In genomic region chr4:152328691-152329090, GRCm38 (mm10) we compare ENCODE assay signal across 10 mouse cellular contexts. TPM values are rescaled to one million over a fixed set of nuclear protein-coding genes. Genes with fewer than 3 reads are reported as not detected.
DNase-seq lines count a peak whose midpoint lies in the region; ATAC-seq and TF ChIP-seq lines count a peak whose summit lies in the region.
"Had no signal": no experiment of that assay in that cellular context is flagged by ENCODE, and none has a peak within 500 bp of the region (broad histone marks: within the 10 kb centered on the region; RNA-seq: fewer than 3 reads in every experiment).

No protein-coding gene starts in this region.

- DNase-seq in gastrocnemius, postnatal 10 days, result peak; percentile 50
- no peak for DNase-seq in gastrocnemius, adult 18-20 months (ENCODE audit: low spot score)
- DNase-seq in right cerebral cortex, postnatal 4 days, result peak; percentile 71
- DNase-seq in right cerebral cortex, postnatal 36 days (ENCODE audit: low spot score in 2 of 2), result no peak
- peak; percentile 26 to 53 for DNase-seq in natural killer cell, adult 2 months (ENCODE audit: low spot score in 2 of 2)
- no peak for DNase-seq in layer of hippocampus, adult 18-20 months (ENCODE audit: low spot score in 2 of 2)

- TF ChIP-seq POLR2A in cortical plate, adult 2 months (IDR thresholded peaks at IDR 0.05; ENCODE audit: extremely low read depth, insufficient read depth, low read length), result no peak

- no peak overlapping the region for H3K27ac ChIP-seq in cortical plate, adult 2 months (ENCODE audit: insufficient read depth, low read length)
- H3K27ac ChIP-seq: hindbrain, embryonic 15.5 days had no signal

- H3K4me3 ChIP-seq in cortical plate, adult 2 months (ENCODE audit: insufficient read depth, low read length), result no peak overlapping the region
- H3K4me3 ChIP-seq: hindbrain, embryonic 15.5 days had no signal

- TF ChIP-seq CTCF in cortical plate, adult 2 months (IDR thresholded peaks at IDR 0.05; ENCODE audit: extremely low read depth, insufficient read depth, low read length), result peak; percentile 29

- H3K4me1 ChIP-seq in cortical plate, adult 2 months (ENCODE audit: control insufficient read depth, insufficient read depth, low read length), result peaks cover 4% of the 10 kb centered on the region; the same call in 1 of the 2 replicates

- no peak for ATAC-seq in megakaryocyte-erythroid progenitor cell, adult 5-6 weeks (replicated peaks; ENCODE audit: low FRiP score, low TSS enrichment, poor library complexity, severe bottlenecking)

RNA-seq across cellular contexts. Expression of gene Rpl22, which starts 3.1 kb away (rescaled TPM):
- 100 to 1,000 TPM; 305 to 332 TPM for total RNA-seq in gastrocnemius, postnatal 10 days (2021)
- total RNA-seq in gastrocnemius, adult 18-20 months (2021), result 100 to 1,000 TPM; 249 to 251 TPM
- polyA plus RNA-seq in cortical plate, adult 2 months (2012; rRNA removed), result 201 and 216 TPM in 2 replicates
- 2,168 and 2,467 TPM in 2 replicates for total RNA-seq in megakaryocyte-erythroid progenitor cell, adult 5-6 weeks (2014; fragmentation: Nextera tagmentation)
- 3,890 and 4,556 TPM in 2 replicates for total RNA-seq in megakaryocyte-erythroid progenitor cell, adult 5-6 weeks (2017)
- total RNA-seq in layer of hippocampus, adult 18-20 months (2021), result 100 to 1,000 TPM; 204 to 205 TPM

RNA-seq across cellular contexts. Expression of gene Chd5, which starts 9.8 kb away (rescaled TPM):
- under 1 TPM; 0.36 to 0.56 TPM for total RNA-seq in gastrocnemius, postnatal 10 days (2021)
- total RNA-seq in gastrocnemius, adult 18-20 months (2021), result under 1 TPM in 1 of 2 experiments, not detected in 1; 0.12 TPM
- 67.5 and 75.5 TPM in 2 replicates for polyA plus RNA-seq in cortical plate, adult 2 months (2012; rRNA removed)
- 0.10 TPM in 1 of 2 replicates, not detected in the other for total RNA-seq in megakaryocyte-erythroid progenitor cell, adult 5-6 weeks (2014; fragmentation: Nextera tagmentation)
- 0.04 TPM in 1 of 2 replicates, not detected in the other for total RNA-seq in megakaryocyte-erythroid progenitor cell, adult 5-6 weeks (2017)
- total RNA-seq in layer of hippocampus, adult 18-20 months (2021), result 100 to 1,000 TPM; 129 to 131 TPM

RNA-seq across cellular contexts. Expression of gene Rnf207, which starts 9.9 kb away (rescaled TPM):
- under 1 TPM in 1 of 2 experiments, not detected in 1; 0.40 TPM for total RNA-seq in gastrocnemius, postnatal 10 days (2021)
- total RNA-seq in gastrocnemius, adult 18-20 months (2021), result not detected
- 22.2 and 25.0 TPM in 2 replicates for polyA plus RNA-seq in cortical plate, adult 2 months (2012; rRNA removed)
- not detected in 2 replicates for total RNA-seq in megakaryocyte-erythroid progenitor cell, adult 5-6 weeks (2014; fragmentation: Nextera tagmentation)
- 0.38 TPM in 1 of 2 replicates, not detected in the other for total RNA-seq in megakaryocyte-erythroid progenitor cell, adult 5-6 weeks (2017)
- 10 to 100 TPM in 1 of 2 experiments, 1 to 10 TPM in 1; 8.1 to 10.2 TPM for total RNA-seq in layer of hippocampus, adult 18-20 months (2021)

RNA-seq across cellular contexts. Expression of gene Icmt, which starts 31.7 kb away (rescaled TPM):
- 10 to 100 TPM; 17.3 to 19.1 TPM for total RNA-seq in gastrocnemius, postnatal 10 days (2021)
- 10 to 100 TPM; 19.8 to 19.9 TPM for total RNA-seq in gastrocnemius, adult 18-20 months (2021)
- 32.9 and 35.2 TPM in 2 replicates for polyA plus RNA-seq in cortical plate, adult 2 months (2012; rRNA removed)
- total RNA-seq in megakaryocyte-erythroid progenitor cell, adult 5-6 weeks (2014; fragmentation: Nextera tagmentation), result 23.1 and 26.7 TPM in 2 replicates
- total RNA-seq in megakaryocyte-erythroid progenitor cell, adult 5-6 weeks (2017), result 12.6 and 12.9 TPM in 2 replicates
- total RNA-seq in layer of hippocampus, adult 18-20 months (2021), result 10 to 100 TPM; 41.6 to 45.4 TPM

RNA-seq across cellular contexts. Expression of gene Hes3, which starts 37.2 kb away (rescaled TPM):
- not detected for total RNA-seq in gastrocnemius, postnatal 10 days (2021)
- total RNA-seq in gastrocnemius, adult 18-20 months (2021), result not detected
- polyA plus RNA-seq in cortical plate, adult 2 months (2012; rRNA removed), result 1.1 and 1.2 TPM in 2 replicates
- not detected in 2 replicates for total RNA-seq in megakaryocyte-erythroid progenitor cell, adult 5-6 weeks (2014; fragmentation: Nextera tagmentation)
- not detected in 2 replicates for total RNA-seq in megakaryocyte-erythroid progenitor cell, adult 5-6 weeks (2017)
- not detected for total RNA-seq in layer of hippocampus, adult 18-20 months (2021)
- total RNA-seq: adrenal gland, adult 18-20 months had no signal

Comparison
In these comparisons a context has a peak if more than half of its experiments do, and no peak if none do; other contexts are left out.
1. DNase-seq: peak in gastrocnemius, postnatal 10 days (single experiment), right cerebral cortex, postnatal 4 days (single experiment) and natural killer cell, adult 2 months (2 of 2); none in gastrocnemius, adult 18-20 months (single experiment), right cerebral cortex, postnatal 36 days (0 of 2) and layer of hippocampus, adult 18-20 months (0 of 2).
2. RNA of gene Rpl22, which starts 3.1 kb away (total RNA-seq): 2,168 to 4,556 TPM in megakaryocyte-erythroid progenitor cell, adult 5-6 weeks; 305 to 332 TPM in gastrocnemius, postnatal 10 days, 249 to 251 TPM in gastrocnemius, adult 18-20 months and 204 to 205 TPM in layer of hippocampus, adult 18-20 months; every median in the first group is over 4 times any median in the second.
3. RNA of gene Chd5, which starts 9.8 kb away (total RNA-seq): 129 to 131 TPM in layer of hippocampus, adult 18-20 months; 0.36 to 0.56 TPM in gastrocnemius, postnatal 10 days, 0.12 TPM in gastrocnemius, adult 18-20 months and 0.04 to 0.10 TPM in megakaryocyte-erythroid progenitor cell, adult 5-6 weeks; every median in the first group is over 10 times any median in the second.
4. RNA of gene Rnf207, which starts 9.9 kb away (total RNA-seq): 8.1 to 10.2 TPM in layer of hippocampus, adult 18-20 months; 0.40 TPM in gastrocnemius, postnatal 10 days, not detected in gastrocnemius, adult 18-20 months and 0.38 TPM in megakaryocyte-erythroid progenitor cell, adult 5-6 weeks; every median in the first group is over 4 times any median in the second.